Mouse (Mus musculus) heart, postnatal 36 days (tissue): ENCODE data around the gene Irak2. TPM values are rescaled to one million over a fixed set of nuclear protein-coding genes. Genes with fewer than 3 reads are reported as not detected.

Experiments
- DNase-seq, 2 experiments: peaks; one replicate each; pipeline ENCODE4 v3.0.0; 2021 to 2022
- intact Hi-C: fragments of 180-260 bp; cut with DNase I; formaldehyde crosslinking; loops from one replicate; pipeline ENCODE4 v1.15.1; 2025
- microRNA-seq, 2 experiments: library from miRNA; unstranded; fragments of <30 nt; microRNA quantifications; one replicate each; pipeline ENCODE4 v1.2.0; 2021; ENCODE audit warnings: borderline number of aligned reads in 2 of 2
- total RNA-seq, 2 experiments: library from RNA; stranded (reverse); gene quantifications; 2 replicates each; pipeline ENCODE4 v1.2.3; 2021

Gene Irak2
- total RNA-seq, 2 experiments from 2014 or later, result 7.5 to 10.2 TPM

- intact Hi-C loops, result no loop called here
- DNase-seq, result no peak
These were observed 104.1 kb downstream of the Irak2 start for GRCm38 (mm10) chr6:113742321-113742720.

DNA sequence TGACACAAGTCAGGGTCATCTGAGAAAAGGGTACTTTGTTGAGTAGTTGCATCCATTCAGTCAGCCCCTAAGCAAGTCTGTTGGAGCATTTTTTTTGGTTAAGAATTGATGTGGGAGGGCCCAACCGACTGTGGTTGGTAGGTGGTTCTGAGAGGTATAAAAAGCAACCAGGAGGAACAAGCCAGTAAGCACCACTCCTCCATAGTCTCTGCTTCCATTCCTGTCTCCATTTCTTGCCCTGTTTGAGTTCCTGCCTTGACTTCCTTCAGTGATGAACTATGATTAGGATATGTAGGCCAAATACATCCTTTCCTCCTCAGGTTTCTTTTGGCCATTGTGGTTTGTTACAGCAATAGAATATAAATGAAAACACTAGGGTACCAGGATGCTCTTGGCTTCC is 104.8 kb downstream of the Irak2 start:
- DNase-seq, result no peak
- intact Hi-C loops, result no loop called here

Small RNA genes lying within 50 kb of the gene (microRNA-seq; reads per million reads assigned to microRNA genes)
- 0.72 to 1.3 reads per million in 2 experiments for gene Mir7042

Other genes starting within 250 kb of the Irak2 start
- 1 to 10 TPM in 1 of 2 experiments, under 1 TPM in 1; 0.67 to 1.5 TPM for gene Ttll3, start 249.2 kb upstream of the Irak2 start, total RNA-seq
- 10 to 100 TPM in 1 of 2 experiments, 1 to 10 TPM in 1; 9.9 to 11.6 TPM for gene Rpusd3, start 219.1 kb upstream of the Irak2 start, total RNA-seq
- 10 to 100 TPM in 1 of 2 experiments, 1 to 10 TPM in 1; 2.5 to 14.0 TPM for gene Cidec, start 202.7 kb upstream of the Irak2 start, total RNA-seq
- gene Jagn1, start 195.9 kb upstream of the Irak2 start, total RNA-seq, result 10 to 100 TPM; 20.4 to 20.9 TPM
- gene Il17re, start 180.0 kb upstream of the Irak2 start, total RNA-seq, result under 1 TPM; 0.65 to 0.67 TPM
- 1 to 10 TPM; 6.4 to 6.7 TPM for gene Il17rc, start 167.0 kb upstream of the Irak2 start, total RNA-seq
- gene Creld1, start 155.2 kb upstream of the Irak2 start, total RNA-seq, result 10 to 100 TPM; 45.9 to 57.5 TPM
- not detected for gene Prrt3, start 136.5 kb upstream of the Irak2 start, total RNA-seq
- gene Emc3, start 106.8 kb upstream of the Irak2 start, total RNA-seq, result 10 to 100 TPM; 57.9 to 61.8 TPM
- under 1 TPM; 0.11 to 0.17 TPM for gene Fancd2, start 106.8 kb upstream of the Irak2 start, total RNA-seq
- gene Fancd2os, start 37.8 kb upstream of the Irak2 start, total RNA-seq, result not detected
- gene Brk1, start 33.7 kb upstream of the Irak2 start, total RNA-seq, result 10 to 100 TPM; 72.7 to 78.5 TPM
- 10 to 100 TPM; 10.5 to 13.8 TPM for gene Vhl, start 14.5 kb upstream of the Irak2 start, total RNA-seq
- gene Tatdn2, start 58.6 kb downstream of the Irak2 start, total RNA-seq, result 10 to 100 TPM; 56.1 to 62.1 TPM
- gene Ghrl, start 81.4 kb downstream of the Irak2 start, total RNA-seq, result not detected
- 10 to 100 TPM; 68.4 to 69.3 TPM for gene Sec13, start 102.3 kb downstream of the Irak2 start, total RNA-seq